Mouse (Mus musculus): Measurements from ENCODE around the gene St6gal2. TPM values are rescaled to one million over a fixed set of nuclear protein-coding genes. Genes with fewer than 3 reads are reported as not detected.
A peak's percentile ranks its signal among the peaks of the same experiment; 100 is the strongest.

St6gal2 gene
- 7.4 and 8.3 TPM in 2 replicates for polyA plus RNA-seq (2014; fragmentation: Nextera tagmentation; extraction: Ambion mirVana)

- H3K4me3 ChIP-seq (ENCODE audit: low read depth, low read length), result peak within 1 kb of the TSS; percentile 66
- ATAC-seq (ENCODE audit: low FRiP score) (peak; percentile 92), DNase-seq (ENCODE audit: low spot score, missing footprints) (peak; percentile 97)
- peak within 1 kb of the TSS; percentile 63 for H3K27ac ChIP-seq (ENCODE audit: low read depth, low read length)
- H3K9me3 ChIP-seq (ENCODE audit: control insufficient read depth, low read length), result no peaks in the 10 kb centered on the region
- H3K36me3 ChIP-seq (ENCODE audit: control insufficient read depth, insufficient read depth, low read length), result no peaks in the 10 kb centered on the region
- 0 out of 2 replicates have a peak, but pooled peaks cover 4% of the 10 kb centered on the region for H3K4me1 ChIP-seq (ENCODE audit: control insufficient read depth, insufficient read depth, low read length)
- peak within 1 kb of the TSS; percentile 89 for H3K9ac ChIP-seq (ENCODE audit: low read length)
- peak within 1 kb of the TSS; percentile 78 for H3K4me2 ChIP-seq
- no peaks in the 10 kb centered on the region for H3K27me3 ChIP-seq (ENCODE audit: control insufficient read depth, insufficient read depth, low read length)
- under 1% methylated on average over 84 of the region's 84 CpGs for WGBS
These were observed at the start of gene St6gal2 for GRCm38 (mm10) chr17:55445250-55446184. Gene St6gal2, plus strand, starts transcription at chr17:55445382.

- ATAC-seq (ENCODE audit: low FRiP score) (no peak), DNase-seq (ENCODE audit: low spot score, missing footprints) (no peak)
- Histone ChIP-seq H3K9me3 (ENCODE audit: control insufficient read depth, low read length) (no peaks in the 10 kb centered on the region), H3K4me2 (no peak overlapping the region), H3K4me1 (ENCODE audit: control insufficient read depth, insufficient read depth, low read length) (no peaks in the 10 kb centered on the region), H3K27ac (ENCODE audit: low read depth, low read length) (no peak overlapping the region), H3K36me3 (ENCODE audit: control insufficient read depth, insufficient read depth, low read length) (no peaks in the 10 kb centered on the region), H3K4me3 (ENCODE audit: low read depth, low read length) (no peak overlapping the region), H3K9ac (ENCODE audit: low read length) (no peak overlapping the region), H3K27me3 (ENCODE audit: control insufficient read depth, insufficient read depth, low read length) (no peaks in the 10 kb centered on the region)
- 86% methylated on average over 2 of the region's 2 CpGs for WGBS
These were observed 39.1 kb upstream of the St6gal2 start for GRCm38 (mm10) chr17:55406043-55406442.

GRCm38 (mm10) chr17:55416519-55416918 is 28.7 kb upstream of the St6gal2 start:
- no peak for ATAC-seq (ENCODE audit: low FRiP score)
- Histone ChIP-seq H3K27me3 (ENCODE audit: control insufficient read depth, insufficient read depth, low read length) (no peaks in the 10 kb centered on the region), H3K4me1 (ENCODE audit: control insufficient read depth, insufficient read depth, low read length) (no peaks in the 10 kb centered on the region), H3K4me2 (no peak overlapping the region), H3K4me3 (ENCODE audit: low read depth, low read length) (no peak overlapping the region), H3K36me3 (ENCODE audit: control insufficient read depth, insufficient read depth, low read length) (no peaks in the 10 kb centered on the region), H3K27ac (ENCODE audit: low read depth, low read length) (no peak overlapping the region), H3K9me3 (ENCODE audit: control insufficient read depth, low read length) (no peaks in the 10 kb centered on the region), H3K9ac (ENCODE audit: low read length) (no peak overlapping the region)
- 87% methylated on average over 2 of the region's 2 CpGs for WGBS
- no peak for DNase-seq (ENCODE audit: low spot score, missing footprints)

- DNase-seq (ENCODE audit: low spot score, missing footprints) (peak; percentile 91), ATAC-seq (ENCODE audit: low FRiP score) (no peak)
- WGBS, result under 1% methylated on average over 6 of the region's 6 CpGs
- Histone ChIP-seq H3K4me2 (peak overlapping the region; percentile 78), H3K36me3 (ENCODE audit: control insufficient read depth, insufficient read depth, low read length) (no peaks in the 10 kb centered on the region), H3K9ac (ENCODE audit: low read length) (peak overlapping the region; percentile 89), H3K4me3 (ENCODE audit: low read depth, low read length) (peak overlapping the region; percentile 66), H3K9me3 (ENCODE audit: control insufficient read depth, low read length) (no peaks in the 10 kb centered on the region), H3K27ac (ENCODE audit: low read depth, low read length) (peak overlapping the region; percentile 63), H3K4me1 (ENCODE audit: control insufficient read depth, insufficient read depth, low read length) (0 out of 2 replicates have a peak, but pooled peaks cover 4% of the 10 kb centered on the region), H3K27me3 (ENCODE audit: control insufficient read depth, insufficient read depth, low read length) (no peaks in the 10 kb centered on the region)
These were observed 974 bp downstream of the St6gal2 start for GRCm38 (mm10) chr17:55446185-55446527.

GRCm38 (mm10) chr17:55446698-55447097 is 1.5 kb downstream of the St6gal2 start:
- Histone ChIP-seq H3K9ac (ENCODE audit: low read length) (no peak overlapping the region; the same call in 1 of the 2 replicates), H3K4me1 (ENCODE audit: control insufficient read depth, insufficient read depth, low read length) (0 out of 2 replicates have a peak, but pooled peaks cover 4% of the 10 kb centered on the region), H3K4me3 (ENCODE audit: low read depth, low read length) (peak overlapping the region; percentile 66), H3K27me3 (ENCODE audit: control insufficient read depth, insufficient read depth, low read length) (no peaks in the 10 kb centered on the region), H3K27ac (ENCODE audit: low read depth, low read length) (no peak overlapping the region), H3K4me2 (peak overlapping the region; percentile 78), H3K9me3 (ENCODE audit: control insufficient read depth, low read length) (no peaks in the 10 kb centered on the region), H3K36me3 (ENCODE audit: control insufficient read depth, insufficient read depth, low read length) (no peaks in the 10 kb centered on the region)
- ATAC-seq (ENCODE audit: low FRiP score) (no peak), DNase-seq (ENCODE audit: low spot score, missing footprints) (peak; percentile 88)
- 24% methylated on average over 4 of the region's 4 CpGs for WGBS

- H3K27me3 ChIP-seq (ENCODE audit: control insufficient read depth, insufficient read depth, low read length), result no peaks in the 10 kb centered on the region
- no peaks in the 10 kb centered on the region for H3K36me3 ChIP-seq (ENCODE audit: control insufficient read depth, insufficient read depth, low read length)
- no peak overlapping the region for H3K4me2 ChIP-seq
- DNase-seq (ENCODE audit: low spot score, missing footprints), result no peak
- H3K4me1 ChIP-seq (ENCODE audit: control insufficient read depth, insufficient read depth, low read length), result 0 out of 2 replicates have a peak, but pooled peaks cover 4% of the 10 kb centered on the region
- 76% methylated on average over 2 of the region's 2 CpGs for WGBS
- no peaks in the 10 kb centered on the region for H3K9me3 ChIP-seq (ENCODE audit: control insufficient read depth, low read length)
- no peak overlapping the region for H3K4me3 ChIP-seq (ENCODE audit: low read depth, low read length)
- H3K9ac ChIP-seq (ENCODE audit: low read length), result no peak overlapping the region
- ATAC-seq (ENCODE audit: low FRiP score), result no peak
- no peak overlapping the region for H3K27ac ChIP-seq (ENCODE audit: low read depth, low read length)
These were observed 5.8 kb downstream of the St6gal2 start for GRCm38 (mm10) chr17:55450943-55451342.

- H3K36me3 ChIP-seq (ENCODE audit: control insufficient read depth, insufficient read depth, low read length), result no peaks in the 10 kb centered on the region
- H3K4me2 ChIP-seq, result no peak overlapping the region
- H3K9me3 ChIP-seq (ENCODE audit: control insufficient read depth, low read length), result no peaks in the 10 kb centered on the region
- no peaks in the 10 kb centered on the region for H3K27me3 ChIP-seq (ENCODE audit: control insufficient read depth, insufficient read depth, low read length)
- no peaks in the 10 kb centered on the region for H3K4me1 ChIP-seq (ENCODE audit: control insufficient read depth, insufficient read depth, low read length)
- DNase-seq (ENCODE audit: low spot score, missing footprints) (no peak), ATAC-seq (ENCODE audit: low FRiP score) (no peak)
- WGBS, result 69% methylated on average over 3 of the region's 3 CpGs
- H3K27ac ChIP-seq (ENCODE audit: low read depth, low read length), result no peak overlapping the region
- H3K4me3 ChIP-seq (ENCODE audit: low read depth, low read length), result no peak overlapping the region
- no peak overlapping the region for H3K9ac ChIP-seq (ENCODE audit: low read length)
These were observed 9.3 kb downstream of the St6gal2 start for GRCm38 (mm10) chr17:55454487-55454886.

GRCm38 (mm10) chr17:55460187-55460586 is 15.0 kb downstream of the St6gal2 start:
- WGBS, result 96% methylated on average over 1 of the region's 1 CpGs
- H3K27me3 ChIP-seq (ENCODE audit: control insufficient read depth, insufficient read depth, low read length), result no peaks in the 10 kb centered on the region
- H3K9ac ChIP-seq (ENCODE audit: low read length), result no peak overlapping the region
- DNase-seq (ENCODE audit: low spot score, missing footprints) (no peak), ATAC-seq (ENCODE audit: low FRiP score) (no peak)
- H3K36me3 ChIP-seq (ENCODE audit: control insufficient read depth, insufficient read depth, low read length), result no peaks in the 10 kb centered on the region
- H3K4me1 ChIP-seq (ENCODE audit: control insufficient read depth, insufficient read depth, low read length), result no peaks in the 10 kb centered on the region
- no peak overlapping the region for H3K27ac ChIP-seq (ENCODE audit: low read depth, low read length)
- no peaks in the 10 kb centered on the region for H3K9me3 ChIP-seq (ENCODE audit: control insufficient read depth, low read length)
- no peak overlapping the region for H3K4me3 ChIP-seq (ENCODE audit: low read depth, low read length)
- H3K4me2 ChIP-seq, result no peak overlapping the region

- Histone ChIP-seq H3K4me1 (ENCODE audit: control insufficient read depth, insufficient read depth, low read length) (no peaks in the 10 kb centered on the region), H3K27me3 (ENCODE audit: control insufficient read depth, insufficient read depth, low read length) (no peaks in the 10 kb centered on the region), H3K9ac (ENCODE audit: low read length) (no peak overlapping the region), H3K27ac (ENCODE audit: low read depth, low read length) (no peak overlapping the region), H3K9me3 (ENCODE audit: control insufficient read depth, low read length) (no peaks in the 10 kb centered on the region), H3K36me3 (ENCODE audit: control insufficient read depth, insufficient read depth, low read length) (no peaks in the 10 kb centered on the region), H3K4me2 (no peak overlapping the region), H3K4me3 (ENCODE audit: low read depth, low read length) (no peak overlapping the region)
- DNase-seq (ENCODE audit: low spot score, missing footprints), result no peak
- 91% methylated on average over 3 of the region's 3 CpGs for WGBS
- no peak for ATAC-seq (ENCODE audit: low FRiP score)
These were observed 22.4 kb downstream of the St6gal2 start for GRCm38 (mm10) chr17:55467579-55467978.

Data from midbrain, embryonic 11.5 days (tissue).